Mouse (Mus musculus): ENCODE measurements around the gene Tceal1.

DNA sequence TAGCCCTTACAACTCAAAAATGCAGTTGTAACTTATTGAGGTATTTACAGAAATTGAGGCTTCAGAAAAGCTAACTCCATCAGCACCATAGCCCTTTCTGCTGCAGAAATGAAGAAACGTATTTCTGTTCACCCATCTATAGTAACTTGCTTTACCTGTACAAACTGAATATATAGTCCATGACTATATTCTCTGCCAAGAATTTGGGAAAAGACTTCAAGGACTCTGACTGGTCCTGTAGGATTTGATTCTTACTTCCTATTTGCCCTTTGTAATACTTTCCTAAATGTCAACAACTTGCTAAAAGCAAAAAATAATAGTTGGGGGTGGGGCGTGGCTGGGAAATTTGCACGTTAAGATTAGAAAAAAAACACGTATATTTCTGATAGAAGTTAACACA is 24.2 kb downstream of the Tceal1 start:
- TF ChIP-seq CTCF (IDR thresholded peaks at IDR 0.05; ENCODE audit: low read depth) (no peak), EP300 (IDR thresholded peaks at IDR 0.05; ENCODE audit: low read depth) (no peak)
